Mouse (Mus musculus) lung, postnatal 0 days (tissue): ENCODE data around the gene 1700019D03Rik. TPM values are rescaled to one million over a fixed set of nuclear protein-coding genes. Genes with fewer than 3 reads are reported as not detected.

Source experiments
- ATAC-seq: fragments of 200-750 bp; cut with Nextera tagmentation; 2 replicates; pipeline ENCODE4 v1.8.0; 2017; ENCODE audit warnings: moderate library complexity
- DNase-seq: peaks from one replicate; pipeline ENCODE4 v3.0.0-alpha.2; 2016; ENCODE audit warnings: low spot score
- H3K27ac ChIP-seq: fragments of 300-500 bp; sonication (generic); 2 replicates; pipeline ENCODE4 v1.5.1; 2014; ENCODE audit warnings: antibody characterized with exemption, mild to moderate bottlenecking, low read length, mixed read lengths
- H3K27me3 ChIP-seq: fragments of 300-500 bp; sonication (generic); replicated peaks from 2 replicates; pipeline ENCODE4 v1.6.1; 2014; ENCODE audit warnings: low read length, mixed read lengths; ENCODE audit not compliant: insufficient read depth
- H3K36me3 ChIP-seq: fragments of 300-500 bp; sonication (generic); 2 replicates; pipeline ENCODE4 v1.6.1; 2014; ENCODE audit warnings: low read length, mixed read lengths; ENCODE audit not compliant: insufficient read depth
- H3K4me1 ChIP-seq: fragments of 300-500 bp; sonication (generic); 2 replicates; pipeline ENCODE4 v1.6.1; 2014; ENCODE audit warnings: antibody characterized with exemption, low read depth, low read length, mixed read lengths; ENCODE audit not compliant: insufficient read depth
- H3K4me2 ChIP-seq: fragments of 300-500 bp; sonication (generic); replicated peaks from 2 replicates; pipeline ENCODE4 v1.6.1; 2014; ENCODE audit warnings: low read depth, mild to moderate bottlenecking, low read length, moderate library complexity, mixed read lengths
- H3K4me3 ChIP-seq: fragments of 300-500 bp; sonication (generic); 2 replicates; pipeline ENCODE4 v1.5.1; 2014; ENCODE audit warnings: low read depth, low read length
- H3K9ac ChIP-seq: fragments of 300-500 bp; sonication (generic); replicated peaks from 2 replicates; pipeline ENCODE4 v1.6.1; 2014; ENCODE audit warnings: low read depth, mild to moderate bottlenecking
- H3K9me3 ChIP-seq: fragments of 300-500 bp; sonication (generic); 2 replicates; pipeline ENCODE4 v1.6.1; 2016; ENCODE audit warnings: low read length, mixed read lengths
- CTCF ChIP-seq: IDR thresholded peaks from 2 replicates; pipeline ENCODE4 v1.5.1; 2016; ENCODE audit warnings: antibody characterized with exemption, mild to moderate bottlenecking
- EP300 ChIP-seq: IDR thresholded peaks from 2 replicates; pipeline ENCODE4 v1.6.1; 2016; ENCODE audit warnings: antibody characterized with exemption, mild to moderate bottlenecking, control low read depth
- WGBS: fragments of 180-500 bp; shearing (Covaris S2); extraction: QIAGEN DNeasy Blood & Tissue Kit; methylation state at CpG from one replicate; pipeline ENCODE4 v1.1.7; 2014; 5-methylcytosine and 5-hydroxymethylcytosine counted together
- polyA plus RNA-seq: library from polyadenylated mRNA; unstranded; fragments of >200 nt; fragmentation: Nextera tagmentation; extraction: Ambion mirVana; gene quantifications from 2 replicates; pipeline ENCODE4 v1.2.1, GENCODE M21; 2015

The 1700019D03Rik gene
- polyA plus RNA-seq, 1 experiment from 2014 or later: 2.7 TPM

- Histone ChIP-seq H3K9me3 (no peaks in the 10 kb centered on the region), H3K4me2 (no peak overlapping the region), H3K4me3 (no peak overlapping the region), H3K36me3 (no peaks in the 10 kb centered on the region), H3K27ac (no peak overlapping the region), H3K4me1 (no peaks in the 10 kb centered on the region), H3K27me3 (no peaks in the 10 kb centered on the region), H3K9ac (no peak overlapping the region)
- DNase-seq: no peak
- ATAC-seq: no peak
- no peak for TF ChIP-seq EP300
- no peak for TF ChIP-seq CTCF
- 81% methylated on average over 3 of the region's 3 CpGs for WGBS
These were observed 110.2 kb downstream of the 1700019D03Rik start for GRCm38 (mm10) chr1:52909783-52910182.

GRCm38 (mm10) chr1:52884208-52884607 is 135.8 kb downstream of the 1700019D03Rik start:
- H3K36me3 ChIP-seq: no peaks in the 10 kb centered on the region
- H3K9ac ChIP-seq: no peak overlapping the region
- H3K27ac ChIP-seq: no peak overlapping the region
- WGBS: 81% methylated on average over 2 of the region's 2 CpGs
- DNase-seq (no peak), ATAC-seq (no peak)
- no peak overlapping the region for H3K4me2 ChIP-seq
- no peaks in the 10 kb centered on the region for H3K4me1 ChIP-seq
- TF ChIP-seq EP300 (no peak), CTCF (no peak)
- no peak overlapping the region for H3K4me3 ChIP-seq
- H3K9me3 ChIP-seq: no peaks in the 10 kb centered on the region
- H3K27me3 ChIP-seq: no peaks in the 10 kb centered on the region

Other genes with a start within 250 kb of the 1700019D03Rik start
- 9.3 and 10.4 TPM in 2 replicates for gene Inpp1, start 202.5 kb downstream of the 1700019D03Rik start, polyA plus RNA-seq
- gene Hibch, start 175.2 kb downstream of the 1700019D03Rik start, polyA plus RNA-seq: 14.1 and 17.2 TPM in 2 replicates
- gene Mstn, start 41.5 kb upstream of the 1700019D03Rik start, polyA plus RNA-seq: not detected in 2 replicates
- not detected in 2 replicates for gene 1700019A02Rik, start 167.5 kb upstream of the 1700019D03Rik start, polyA plus RNA-seq